Mouse (Mus musculus) ES-Bruce4 (cell line): ENCODE results near the gene Pex14. TPM values are rescaled to one million over a fixed set of nuclear protein-coding genes. Genes with fewer than 3 reads are reported as not detected.

Experiments
- H3K27ac ChIP-seq: 2 replicates; pipeline ENCODE4 v1.5.1; 2012; ENCODE audit warnings: low read length, inconsistent platforms; ENCODE audit not compliant: insufficient read depth
- H3K27me3 ChIP-seq: 2 replicates; pipeline ENCODE4 v1.6.1; 2012; ENCODE audit warnings: mild to moderate bottlenecking, low read length, inconsistent platforms; ENCODE audit not compliant: control insufficient read depth, poor library complexity, insufficient read depth, severe bottlenecking
- H3K36me3 ChIP-seq: 2 replicates; pipeline ENCODE4 v1.6.1; 2012; ENCODE audit warnings: inconsistent platforms, mild to moderate bottlenecking, low read length, moderate library complexity; ENCODE audit not compliant: control insufficient read depth, poor library complexity, insufficient read depth, severe bottlenecking
- H3K4me1 ChIP-seq: one replicate; pipeline ENCODE4 v1.8.1; 2011; ENCODE audit warnings: low read length; ENCODE audit not compliant: control insufficient read depth, insufficient read depth
- H3K4me3 ChIP-seq: 2 replicates; pipeline ENCODE4 v1.5.1; 2011; ENCODE audit warnings: low read depth, mild to moderate bottlenecking, low read length
- H3K9ac ChIP-seq: 2 replicates; pipeline ENCODE4 v1.6.1; 2012; ENCODE audit warnings: low read depth, mild to moderate bottlenecking, inconsistent platforms; ENCODE audit not compliant: poor library complexity, severe bottlenecking
- H3K9me3 ChIP-seq: replicated peaks from 2 replicates; pipeline ENCODE4 v1.6.1; 2012; ENCODE audit warnings: mild to moderate bottlenecking, low read length, inconsistent platforms; ENCODE audit not compliant: control insufficient read depth, poor library complexity, insufficient read depth, severe bottlenecking
- CTCF ChIP-seq: IDR thresholded peaks from one replicate; pipeline ENCODE4 v1.8.1; 2011; ENCODE audit warnings: low read depth, low read length
- EP300 ChIP-seq: IDR thresholded peaks from 2 replicates; pipeline ENCODE4 v1.6.1; 2011; ENCODE audit warnings: low read depth, low read length; ENCODE audit not compliant: insufficient read depth
- POLR2A ChIP-seq: IDR thresholded peaks from one replicate; pipeline ENCODE4 v1.8.1; 2011; ENCODE audit warnings: low read length; ENCODE audit not compliant: insufficient read depth
- polyA plus RNA-seq: library from polyadenylated mRNA; stranded (reverse); fragments of >200 nt; gene quantifications from 2 replicates; pipeline ENCODE4 v1.2.4, GENCODE M21; 2011; ENCODE audit warnings: low read depth; ENCODE audit not compliant: missing spikeins, insufficient read depth, insufficient read length

The Pex14 gene
- polyA plus RNA-seq, 1 experiment = 31.2 TPM

- Histone ChIP-seq H3K9ac (0 out of 2 replicates have a peak overlapping the region, but pooled peaks have one; percentile 1), H3K4me1 (peaks cover 3% of the 10 kb centered on the region), H3K36me3 (no peaks in the 10 kb centered on the region), H3K27me3 (no peaks in the 10 kb centered on the region), H3K4me3 (peak overlapping the region; percentile 36), H3K27ac (no peak overlapping the region), H3K9me3 (no peaks in the 10 kb centered on the region)
- TF ChIP-seq EP300 (no peak), POLR2A (no peak), CTCF (no peak)
Measured at GRCm38 (mm10) chr4:148952328-148953222, 147.1 kb downstream of the Pex14 start.

GRCm38 (mm10) chr4:148951821-148952291, 147.8 kb downstream of the Pex14 start:
- Histone ChIP-seq H3K36me3 (no peaks in the 10 kb centered on the region), H3K9ac (0 out of 2 replicates have a peak overlapping the region, but pooled peaks have one; percentile 1), H3K27me3 (no peaks in the 10 kb centered on the region), H3K4me1 (peaks cover 3% of the 10 kb centered on the region), H3K4me3 (peak overlapping the region; percentile 36), H3K9me3 (no peaks in the 10 kb centered on the region), H3K27ac (no peak overlapping the region)
- no peak for TF ChIP-seq CTCF
- no peak for TF ChIP-seq POLR2A
- no peak for TF ChIP-seq EP300

- H3K27me3 ChIP-seq = no peaks in the 10 kb centered on the region
- no peaks in the 10 kb centered on the region for H3K36me3 ChIP-seq
- TF ChIP-seq CTCF (no peak), EP300 (no peak), POLR2A (no peak)
- no peak overlapping the region for H3K4me3 ChIP-seq
- no peaks in the 10 kb centered on the region for H3K9me3 ChIP-seq
- H3K27ac ChIP-seq = no peak overlapping the region
- H3K4me1 ChIP-seq = peaks cover 3% of the 10 kb centered on the region
- no peak overlapping the region for H3K9ac ChIP-seq
Measured at GRCm38 (mm10) chr4:148950932-148951650, 148.6 kb downstream of the Pex14 start.

- no peaks in the 10 kb centered on the region for H3K36me3 ChIP-seq
- no peaks in the 10 kb centered on the region for H3K27me3 ChIP-seq
- TF ChIP-seq CTCF = no peak
- no peak for TF ChIP-seq EP300
- no peak for TF ChIP-seq POLR2A
- peaks cover 3% of the 10 kb centered on the region for H3K4me1 ChIP-seq
- no peak overlapping the region for H3K4me3 ChIP-seq
- H3K9me3 ChIP-seq = no peaks in the 10 kb centered on the region
- no peak overlapping the region for H3K9ac ChIP-seq
- H3K27ac ChIP-seq = no peak overlapping the region
Measured at GRCm38 (mm10) chr4:148950487-148950886, 149.2 kb downstream of the Pex14 start.

- Histone ChIP-seq H3K4me3 (no peak overlapping the region), H3K4me1 (peaks cover 3% of the 10 kb centered on the region), H3K9ac (no peak overlapping the region), H3K36me3 (no peaks in the 10 kb centered on the region), H3K27ac (no peak overlapping the region), H3K9me3 (no peaks in the 10 kb centered on the region), H3K27me3 (no peaks in the 10 kb centered on the region)
- TF ChIP-seq EP300 = peak; percentile 40; the same call in 1 of the 2 replicates
- no peak for TF ChIP-seq CTCF
Measured at GRCm38 (mm10) chr4:148947833-148948388, 151.8 kb downstream of the Pex14 start.
